Mouse (Mus musculus): ENCODE data around the gene Tbrg4.

DNA sequence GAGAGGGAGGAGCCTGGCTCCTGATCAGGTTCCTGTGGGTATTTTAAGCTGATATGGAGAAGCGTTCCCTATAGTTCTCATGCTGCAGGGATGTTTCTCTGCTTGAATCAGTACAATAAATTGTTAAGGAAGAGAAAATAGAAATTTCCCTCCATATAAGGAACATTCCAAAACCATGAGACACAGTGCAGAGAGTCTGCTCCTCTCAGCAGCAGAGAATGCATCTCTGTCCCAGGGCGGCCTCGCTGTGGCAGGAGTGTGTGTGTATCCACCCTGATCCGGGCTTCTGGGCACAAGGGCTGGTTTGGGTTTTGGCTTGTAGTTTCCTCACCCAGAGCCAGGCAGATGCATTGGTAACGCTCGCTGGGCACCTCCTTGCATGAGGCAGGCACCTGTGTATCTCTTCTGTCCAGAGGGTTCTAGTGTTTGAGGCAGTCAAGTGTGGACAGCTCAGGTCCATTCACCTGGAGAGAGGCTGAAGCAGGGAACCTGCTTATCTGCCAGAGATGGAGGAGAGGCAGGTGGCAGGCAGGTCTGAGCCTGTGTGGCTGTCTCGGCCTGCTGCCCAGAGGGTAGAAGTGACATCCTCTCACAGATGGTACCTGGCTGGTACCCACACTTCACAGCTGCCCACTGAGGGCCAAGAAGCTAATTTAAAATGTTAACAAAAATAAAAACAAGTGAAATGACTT, 38.5 kb downstream of the Tbrg4 start:
- TF ChIP-seq GATA1 (IDR thresholded peaks at IDR 0.05; ENCODE audit: low read length) = no peak
- TF ChIP-seq TAL1 (IDR thresholded peaks at IDR 0.05; ENCODE audit: low read length) = no peak

Measured in erythroblast, embryonic 14.5 days (primary cell).